Mouse (Mus musculus) lung, postnatal 0 days (tissue): ENCODE data around the gene 1520401A03Rik. TPM values are rescaled to one million over a fixed set of nuclear protein-coding genes. Genes with fewer than 3 reads are reported as not detected.
A peak's percentile ranks its signal among the peaks of the same experiment; 100 is the strongest.

Source experiments
- ATAC-seq: fragments of 200-750 bp; cut with Nextera tagmentation; 2 replicates; pipeline ENCODE4 v1.8.0; 2017; ENCODE audit warnings: moderate library complexity
- DNase-seq: peaks from one replicate; pipeline ENCODE4 v3.0.0-alpha.2; 2016; ENCODE audit warnings: low spot score
- H3K27ac ChIP-seq: fragments of 300-500 bp; sonication (generic); 2 replicates; pipeline ENCODE4 v1.5.1; 2014; ENCODE audit warnings: antibody characterized with exemption, mild to moderate bottlenecking, low read length, mixed read lengths
- H3K27me3 ChIP-seq: fragments of 300-500 bp; sonication (generic); replicated peaks from 2 replicates; pipeline ENCODE4 v1.6.1; 2014; ENCODE audit warnings: low read length, mixed read lengths; ENCODE audit not compliant: insufficient read depth
- H3K36me3 ChIP-seq: fragments of 300-500 bp; sonication (generic); 2 replicates; pipeline ENCODE4 v1.6.1; 2014; ENCODE audit warnings: low read length, mixed read lengths; ENCODE audit not compliant: insufficient read depth
- H3K4me1 ChIP-seq: fragments of 300-500 bp; sonication (generic); 2 replicates; pipeline ENCODE4 v1.6.1; 2014; ENCODE audit warnings: antibody characterized with exemption, low read depth, low read length, mixed read lengths; ENCODE audit not compliant: insufficient read depth
- H3K4me2 ChIP-seq: fragments of 300-500 bp; sonication (generic); replicated peaks from 2 replicates; pipeline ENCODE4 v1.6.1; 2014; ENCODE audit warnings: low read depth, mild to moderate bottlenecking, low read length, moderate library complexity, mixed read lengths
- H3K4me3 ChIP-seq: fragments of 300-500 bp; sonication (generic); 2 replicates; pipeline ENCODE4 v1.5.1; 2014; ENCODE audit warnings: low read depth, low read length
- H3K9ac ChIP-seq: fragments of 300-500 bp; sonication (generic); replicated peaks from 2 replicates; pipeline ENCODE4 v1.6.1; 2014; ENCODE audit warnings: low read depth, mild to moderate bottlenecking
- H3K9me3 ChIP-seq: fragments of 300-500 bp; sonication (generic); 2 replicates; pipeline ENCODE4 v1.6.1; 2016; ENCODE audit warnings: low read length, mixed read lengths
- CTCF ChIP-seq: IDR thresholded peaks from 2 replicates; pipeline ENCODE4 v1.5.1; 2016; ENCODE audit warnings: antibody characterized with exemption, mild to moderate bottlenecking
- EP300 ChIP-seq: IDR thresholded peaks from 2 replicates; pipeline ENCODE4 v1.6.1; 2016; ENCODE audit warnings: antibody characterized with exemption, mild to moderate bottlenecking, control low read depth
- WGBS: fragments of 180-500 bp; shearing (Covaris S2); extraction: QIAGEN DNeasy Blood & Tissue Kit; methylation state at CpG from one replicate; pipeline ENCODE4 v1.1.7; 2014; 5-methylcytosine and 5-hydroxymethylcytosine counted together
- polyA plus RNA-seq: library from polyadenylated mRNA; unstranded; fragments of >200 nt; fragmentation: Nextera tagmentation; extraction: Ambion mirVana; gene quantifications from 2 replicates; pipeline ENCODE4 v1.2.1, GENCODE M21; 2015

Gene 1520401A03Rik
- polyA plus RNA-seq, 1 experiment from 2014 or later = 0.20 TPM

GRCm38 (mm10) chr17:23671519-23671918 is 51.1 kb downstream of the 1520401A03Rik start:
- no peaks in the 10 kb centered on the region for H3K9me3 ChIP-seq
- H3K36me3 ChIP-seq = peaks cover 13% of the 10 kb centered on the region; the same call in 1 of the 2 replicates
- TF ChIP-seq CTCF (no peak), EP300 (no peak)

DNA sequence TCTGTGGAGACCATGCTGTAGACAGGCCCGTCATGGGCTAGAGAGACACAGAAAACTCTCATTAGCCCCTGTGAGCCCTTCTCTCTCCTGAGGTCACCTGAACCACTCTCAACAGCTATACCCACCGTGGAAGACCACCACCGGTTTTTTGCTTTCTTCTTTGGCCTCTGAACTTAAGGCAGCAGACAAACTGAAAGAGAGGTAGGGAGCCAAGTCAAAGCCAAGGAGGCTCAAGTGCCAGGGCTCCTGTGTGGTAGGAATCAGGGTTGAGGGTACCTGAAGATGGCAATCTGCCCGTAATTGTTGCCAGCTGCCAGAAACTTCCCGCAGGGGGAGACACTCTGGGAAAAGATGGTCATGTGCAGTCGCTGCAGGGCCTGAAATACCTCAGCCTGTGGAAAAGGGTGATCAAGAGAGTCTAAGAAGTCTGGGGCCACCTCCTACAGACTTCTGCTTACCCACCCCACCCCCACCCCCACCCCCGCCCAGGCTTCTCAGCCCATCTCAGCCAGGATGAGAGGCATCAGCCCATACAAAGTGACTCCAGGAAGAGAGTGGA is 52.0 kb downstream of the 1520401A03Rik start:
- ATAC-seq (no peak), DNase-seq (no peak)
- no peak overlapping the region for H3K27ac ChIP-seq
- H3K9me3 ChIP-seq = no peaks in the 10 kb centered on the region
- WGBS = 78% methylated on average over 7 of the region's 7 CpGs
- no peak overlapping the region for H3K4me3 ChIP-seq
- no peak overlapping the region for H3K4me2 ChIP-seq
- H3K9ac ChIP-seq = no peak overlapping the region
- peaks cover 13% of the 10 kb centered on the region; the same call in 1 of the 2 replicates for H3K36me3 ChIP-seq
- peaks cover 15% of the 10 kb centered on the region; the same call in 1 of the 2 replicates for H3K4me1 ChIP-seq
- H3K27me3 ChIP-seq = no peaks in the 10 kb centered on the region
- peak; percentile 11; the same call in 1 of the 2 replicates for TF ChIP-seq CTCF
- no peak for TF ChIP-seq EP300

More at GRCm38 (mm10) chr17:23671519-23671918, 51.1 kb downstream of the 1520401A03Rik start:
- H3K27ac ChIP-seq = no peak overlapping the region
- H3K27me3 ChIP-seq = no peaks in the 10 kb centered on the region
- no peak overlapping the region for H3K9ac ChIP-seq
- 88% methylated on average over 3 of the region's 3 CpGs for WGBS
- ATAC-seq = no peak
- no peak overlapping the region for H3K4me3 ChIP-seq
- H3K4me2 ChIP-seq = no peak overlapping the region
- no peak for DNase-seq
- peaks cover 15% of the 10 kb centered on the region; the same call in 1 of the 2 replicates for H3K4me1 ChIP-seq

GRCm38 (mm10) chr17:23665511-23665910 is 57.1 kb downstream of the 1520401A03Rik start:
- Histone ChIP-seq H3K27me3 (peaks cover 7% of the 10 kb centered on the region; the same call in 1 of the 2 replicates), H3K9me3 (no peaks in the 10 kb centered on the region), H3K36me3 (peaks cover 13% of the 10 kb centered on the region; the same call in 1 of the 2 replicates), H3K27ac (no peak overlapping the region), H3K9ac (no peak overlapping the region), H3K4me1 (no peaks in the 10 kb centered on the region), H3K4me2 (no peak overlapping the region), H3K4me3 (no peak overlapping the region)
- WGBS = 78% methylated on average over 14 of the region's 14 CpGs
- ATAC-seq (no peak), DNase-seq (no peak)
- TF ChIP-seq EP300 (no peak), CTCF (no peak)

DNA sequence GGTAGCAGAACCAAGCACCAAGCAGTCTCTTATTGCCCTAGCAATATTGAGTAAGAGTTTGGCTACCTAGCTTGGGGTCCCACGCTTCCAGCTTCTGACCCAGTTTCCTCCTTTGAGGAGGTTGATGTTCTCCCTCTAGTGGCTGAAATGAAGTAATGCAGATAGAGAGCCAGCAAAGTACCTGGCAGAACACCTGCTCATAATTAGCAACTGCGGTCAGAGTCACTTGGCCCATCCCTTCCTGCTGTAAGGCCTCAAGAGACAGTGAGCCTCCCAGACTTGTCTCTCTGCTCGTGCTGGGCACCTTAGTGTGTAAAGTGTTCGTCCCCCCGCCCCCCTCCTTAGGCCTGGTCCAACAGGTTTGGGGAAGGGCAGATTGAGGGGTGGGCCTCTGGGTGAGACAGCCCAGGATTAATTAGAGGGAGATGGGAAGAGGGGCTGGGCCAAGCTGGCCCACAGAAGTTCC is 58.0 kb downstream of the 1520401A03Rik start:
- Histone ChIP-seq H3K4me1 (no peaks in the 10 kb centered on the region), H3K4me3 (no peak overlapping the region), H3K9ac (no peak overlapping the region), H3K9me3 (no peaks in the 10 kb centered on the region), H3K4me2 (no peak overlapping the region), H3K27me3 (peaks cover 8% of the 10 kb centered on the region; the same call in 1 of the 2 replicates), H3K36me3 (peaks cover 13% of the 10 kb centered on the region; the same call in 1 of the 2 replicates), H3K27ac (no peak overlapping the region)
- 19% methylated on average over 5 of the region's 5 CpGs for WGBS
- ATAC-seq = no peak
- DNase-seq = peak; percentile 73
- TF ChIP-seq CTCF = peak; percentile 82
- no peak for TF ChIP-seq EP300

GRCm38 (mm10) chr17:23661526-23661925 is 61.1 kb downstream of the 1520401A03Rik start:
- no peak for DNase-seq
- H3K9ac ChIP-seq = no peak overlapping the region

DNA sequence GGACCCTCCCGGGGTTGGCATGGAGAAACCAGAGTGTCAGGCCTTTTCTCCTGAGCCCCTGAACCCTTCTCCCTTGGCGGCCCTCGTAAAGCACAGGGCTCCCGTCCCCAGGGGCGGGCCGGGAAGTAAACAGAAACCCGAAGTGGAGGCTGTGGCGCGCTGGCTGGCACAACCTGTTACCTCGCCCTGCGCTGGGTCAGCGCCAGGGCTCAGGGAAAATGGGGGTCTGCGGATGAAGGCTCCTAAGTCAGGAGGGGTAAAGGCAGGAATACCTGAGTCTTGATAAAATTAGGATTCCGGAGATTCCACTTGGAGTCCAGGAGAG is 61.7 kb downstream of the 1520401A03Rik start:
- ATAC-seq = peak; percentile 65
- Histone ChIP-seq H3K4me3 (peak overlapping the region; percentile 42), H3K9ac (0 out of 2 replicates have a peak overlapping the region, but pooled peaks have one; percentile 3), H3K27me3 (peaks cover 8% of the 10 kb centered on the region; the same call in 1 of the 2 replicates), H3K4me1 (no peaks in the 10 kb centered on the region), H3K4me2 (peak overlapping the region; percentile 63), H3K9me3 (no peaks in the 10 kb centered on the region), H3K36me3 (no peaks in the 10 kb centered on the region), H3K27ac (no peak overlapping the region)
- WGBS = 2% methylated on average over 13 of the region's 14 CpGs
- no peak for DNase-seq
- TF ChIP-seq CTCF = no peak
- no peak for TF ChIP-seq EP300

More at GRCm38 (mm10) chr17:23661526-23661925, 61.1 kb downstream of the 1520401A03Rik start:
- no peaks in the 10 kb centered on the region for H3K36me3 ChIP-seq
- ATAC-seq = no peak
- WGBS = 2% methylated on average over 9 of the region's 9 CpGs
- no peak overlapping the region for H3K4me3 ChIP-seq
- H3K27me3 ChIP-seq = peaks cover 8% of the 10 kb centered on the region; the same call in 1 of the 2 replicates
- H3K4me1 ChIP-seq = no peaks in the 10 kb centered on the region
- H3K4me2 ChIP-seq = no peak overlapping the region; the same call in 1 of the 2 replicates
- no peak for TF ChIP-seq EP300
- TF ChIP-seq CTCF = peak; percentile 59
- no peak overlapping the region for H3K27ac ChIP-seq
- H3K9me3 ChIP-seq = no peaks in the 10 kb centered on the region
